Mouse (Mus musculus) thymus, adult 2 months (tissue): ENCODE measurements around the gene Mylip.

Experiments
- CTCF ChIP-seq: fragments of 200-500 bp; IDR thresholded peaks from 2 replicates; pipeline ENCODE4 v1.5.1; 2012; ENCODE audit warnings: mild to moderate bottlenecking, control low read depth, low read length, moderate library complexity, borderline replicate concordance; ENCODE audit not compliant: control insufficient read depth, poor library complexity, insufficient read depth; ENCODE audit errors: extremely low read depth
- POLR2A ChIP-seq: fragments of 200-500 bp; IDR thresholded peaks from 2 replicates; pipeline ENCODE4 v1.6.1; 2012; ENCODE audit warnings: mild to moderate bottlenecking, low read length, control low read depth, moderate library complexity; ENCODE audit not compliant: control insufficient read depth, poor library complexity, insufficient read depth; ENCODE audit errors: extremely low read depth

DNA sequence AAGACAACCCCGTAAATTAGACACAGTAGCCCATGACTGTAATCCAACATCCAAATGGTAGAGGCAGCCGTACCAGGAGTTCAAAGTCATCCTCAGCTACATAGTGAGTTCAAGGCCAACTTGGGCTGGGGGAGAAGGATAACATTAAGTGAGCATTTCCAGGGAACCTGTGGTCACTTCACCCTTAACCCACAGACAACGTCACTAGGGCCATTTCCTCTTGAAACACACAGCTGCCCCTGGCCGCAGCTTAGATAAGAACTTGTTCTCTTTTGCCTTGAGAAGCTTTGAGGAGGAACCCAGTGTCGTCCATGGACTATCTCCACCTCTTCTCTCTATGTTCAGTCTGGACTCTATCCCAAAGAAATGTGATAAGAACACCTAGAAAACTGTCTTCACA, 31.3 kb upstream of the Mylip start:
- TF ChIP-seq CTCF, result no peak
- TF ChIP-seq POLR2A, result no peak
